In genomic region chr9:93297332-93297731, GRCm38 (mm10) we compare ENCODE assay signal across 18 mouse cellular contexts.
"Had no signal": no experiment of that assay in that cellular context is flagged by ENCODE, and none has a peak within 500 bp of the region (broad histone marks: within the 10 kb centered on the region; RNA-seq: fewer than 3 reads in every experiment).

No protein-coding gene starts in this region.

- H3K36me3 ChIP-seq: liver, embryonic 13.5 days; neural tube, embryonic 12.5 days; neural tube, embryonic 15.5 days had no signal

- H3K9me3 ChIP-seq: liver, embryonic 13.5 days; neural tube, embryonic 12.5 days; neural tube, embryonic 15.5 days had no signal

- H3K4me3 ChIP-seq: layer of hippocampus, adult 2 months; left cerebral cortex, adult 2 months; liver, embryonic 13.5 days; neural tube, embryonic 12.5 days; neural tube, embryonic 15.5 days had no signal

- H3K4me1 ChIP-seq: liver, embryonic 13.5 days; neural tube, embryonic 12.5 days; neural tube, embryonic 15.5 days had no signal

- H3K27ac ChIP-seq: layer of hippocampus, adult 2 months; left cerebral cortex, adult 2 months; liver, embryonic 13.5 days; neural tube, embryonic 12.5 days; neural tube, embryonic 15.5 days; stomach, postnatal 0 days had no signal

- DNase-seq: kidney, adult 8-10 months; kidney, postnatal 25 days; layer of hippocampus, adult 9-11 months; liver, embryonic 13.5 days; lung, adult 2 months; lung, postnatal 14 days; lung, postnatal 4 days; midbrain, embryonic 14.5 days; right cerebral cortex, adult 18-20 months; right cerebral cortex, postnatal 14 days; right cerebral cortex, postnatal 4 days; thymus, adult 18-20 months; thymus, postnatal 36 days had no signal

- H3K9ac ChIP-seq: liver, embryonic 13.5 days; neural tube, embryonic 12.5 days; neural tube, embryonic 15.5 days had no signal
